Mouse (Mus musculus) small intestine, adult 10 weeks (tissue): ENCODE results near the gene Olfr385. TPM values are rescaled to one million over a fixed set of nuclear protein-coding genes. Genes with fewer than 3 reads are reported as not detected.

Experiments used
- polyA plus RNA-seq: library from polyadenylated mRNA; stranded (reverse); fragments of 350-450 nt; fragmentation: Illumina TruSeq; extraction: RNeasy Lipid Tissue Mini Kit (QIAGEN cat#74804); gene quantifications from one replicate; pipeline ENCODE4 v1.2.3, GENCODE M21; 2014; ENCODE audit warnings: low replicate concordance

Olfr385 gene
- not detected for polyA plus RNA-seq

DNA sequence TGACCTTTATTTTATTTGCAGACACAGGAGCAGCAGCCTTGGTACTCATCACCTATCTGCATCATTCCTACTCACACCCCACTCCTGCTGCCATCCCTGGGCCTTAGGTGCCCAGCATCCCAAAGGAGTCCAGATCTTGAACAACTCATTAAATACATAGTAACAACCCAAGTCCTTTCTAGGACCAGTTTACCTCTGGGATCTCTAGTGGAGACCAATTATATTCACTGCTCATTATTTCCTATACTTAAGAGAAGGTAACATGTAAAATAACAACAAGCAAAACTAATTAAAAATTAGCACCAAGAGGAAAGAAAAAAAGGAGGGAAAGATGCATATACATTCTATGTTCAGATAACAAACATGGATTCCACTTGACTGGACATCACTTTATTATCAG is at the start of gene Olfr385:
Olfr385 (minus strand) TSS at position 101 of the 400 bp plus-strand sequence.

DNA sequence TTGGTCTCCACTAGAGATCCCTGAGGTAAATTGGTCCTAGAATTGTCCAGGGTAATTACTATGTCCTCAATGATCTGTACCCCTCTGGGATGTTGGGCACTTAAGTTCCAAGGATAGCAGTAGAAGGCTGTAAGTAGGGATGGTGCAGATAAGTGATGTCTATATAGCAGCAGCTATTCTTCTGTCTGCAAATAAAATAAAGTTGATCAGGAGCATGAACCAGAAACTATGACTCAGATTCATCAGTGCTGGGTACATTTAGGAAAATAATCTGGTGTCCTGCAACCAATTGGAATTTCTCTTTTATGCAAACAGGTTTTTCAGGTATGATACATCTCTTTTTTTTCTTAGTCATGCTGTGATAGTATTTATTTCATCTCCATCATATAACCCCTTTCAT is 5.5 kb upstream of the Olfr385 start, which contains the start of gene Olfr384:
Olfr384 (plus strand) TSS at position 301 of the 400 bp plus-strand sequence.

Other genes starting within 250 kb of the Olfr385 start
- gene Olfr20, start 242.2 kb downstream of the Olfr385 start, polyA plus RNA-seq: not detected
- gene Olfr376, start 221.8 kb downstream of the Olfr385 start, polyA plus RNA-seq: not detected
- not detected for gene Olfr1, start 193.4 kb downstream of the Olfr385 start, polyA plus RNA-seq
- gene Olfr378, start 164.5 kb downstream of the Olfr385 start, polyA plus RNA-seq: not detected
- gene Olfr380, start 135.5 kb downstream of the Olfr385 start, polyA plus RNA-seq: not detected
- gene Olfr381, start 101.4 kb downstream of the Olfr385 start, polyA plus RNA-seq: not detected
- not detected for gene Olfr382, start 75.8 kb downstream of the Olfr385 start, polyA plus RNA-seq
- gene Olfr384, start 5.6 kb upstream of the Olfr385 start, polyA plus RNA-seq: not detected
- not detected for gene Zfp735, start 95.8 kb upstream of the Olfr385 start, polyA plus RNA-seq
- gene Olfr389, start 187.7 kb upstream of the Olfr385 start, polyA plus RNA-seq: not detected
- gene Olfr390, start 190.0 kb upstream of the Olfr385 start, polyA plus RNA-seq: not detected
- gene Olfr391-ps, start 210.0 kb upstream of the Olfr385 start, polyA plus RNA-seq: not detected
- gene Olfr392, start 224.0 kb upstream of the Olfr385 start, polyA plus RNA-seq: not detected